Mouse (Mus musculus): ENCODE measurements around the gene Hs6st2. TPM values are rescaled to one million over a fixed set of nuclear protein-coding genes. Genes with fewer than 3 reads are reported as not detected.
A peak's percentile ranks its signal among the peaks of the same experiment; 100 is the strongest.

Hs6st2 gene
- polyA plus RNA-seq, 1 experiment from 2014 or later: 28.5 TPM

DNA sequence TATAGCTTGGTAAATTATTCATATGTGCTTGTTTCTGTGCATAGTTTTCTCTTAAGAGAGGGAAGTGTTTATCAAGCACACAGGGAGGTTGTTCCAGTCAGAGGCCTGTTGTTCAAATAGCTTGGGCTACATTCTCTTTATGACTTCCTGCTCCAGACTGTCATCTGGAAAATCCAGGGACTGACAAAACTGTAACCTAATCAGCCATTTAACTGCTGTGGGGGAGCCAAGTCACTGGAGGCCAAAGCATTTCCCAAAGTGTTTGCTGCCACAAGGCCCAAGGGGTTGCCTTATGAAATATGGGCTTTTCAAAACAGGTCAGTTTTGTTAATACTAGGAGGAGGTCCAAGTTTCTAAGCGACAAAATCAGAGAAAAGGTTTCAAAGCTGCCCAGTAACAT is 119.8 kb downstream of the Hs6st2 start:
- no peaks in the 10 kb centered on the region for H3K27me3 ChIP-seq
- H3K36me3 ChIP-seq: no peaks in the 10 kb centered on the region
- H3K4me2 ChIP-seq: no peak overlapping the region
- no peak overlapping the region for H3K9ac ChIP-seq (replicated peaks)
- H3K4me3 ChIP-seq (replicated peaks): no peak overlapping the region
- 48% methylated on average over 1 of the region's 1 CpGs for WGBS
- no peaks in the 10 kb centered on the region for H3K9me3 ChIP-seq
- no peak overlapping the region for H3K27ac ChIP-seq
- no peaks in the 10 kb centered on the region for H3K4me1 ChIP-seq (replicated peaks)
- peak; percentile 42; the same call in 1 of the 2 replicates for ATAC-seq (ENCODE audit: insufficient number of reproducible peaks, insufficient read depth, low FRiP score, low TSS enrichment, low read depth)

DNA sequence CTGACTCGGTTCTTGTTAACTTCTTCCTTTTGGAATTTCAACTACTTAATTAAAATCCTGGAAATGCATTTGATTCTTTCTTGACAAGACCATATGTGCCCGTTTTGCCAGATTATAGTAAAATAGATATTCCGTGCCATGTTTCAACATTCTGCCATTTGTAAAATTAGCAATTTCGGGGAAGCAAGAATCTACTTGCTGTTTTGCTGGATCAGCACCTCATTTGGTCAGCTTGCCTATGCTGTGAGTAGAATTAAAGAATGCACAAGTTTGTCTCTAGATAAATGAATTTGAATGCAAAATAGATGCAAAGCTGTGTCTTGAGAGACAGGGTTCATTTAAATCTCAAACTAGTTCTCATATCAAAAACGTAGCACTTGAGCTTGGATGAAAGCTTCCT is 142.0 kb downstream of the Hs6st2 start:
- Histone ChIP-seq H3K4me2 (no peak overlapping the region), H3K4me3 (replicated peaks) (no peak overlapping the region), H3K9me3 (no peaks in the 10 kb centered on the region), H3K4me1 (replicated peaks) (no peaks in the 10 kb centered on the region), H3K27me3 (0 out of 2 replicates have a peak, but pooled peaks cover 2% of the 10 kb centered on the region), H3K36me3 (no peaks in the 10 kb centered on the region), H3K9ac (replicated peaks) (no peak overlapping the region), H3K27ac (no peak overlapping the region)
- no peak for ATAC-seq (ENCODE audit: insufficient number of reproducible peaks, insufficient read depth, low FRiP score, low TSS enrichment, low read depth)
- WGBS: 83% methylated on average over 5 of the region's 5 CpGs

- Histone ChIP-seq H3K27me3 (0 out of 2 replicates have a peak, but pooled peaks cover 5% of the 10 kb centered on the region), H3K4me1 (replicated peaks) (no peaks in the 10 kb centered on the region), H3K4me3 (replicated peaks) (no peak overlapping the region), H3K9me3 (no peaks in the 10 kb centered on the region), H3K4me2 (no peak overlapping the region), H3K9ac (replicated peaks) (no peak overlapping the region), H3K27ac (no peak overlapping the region), H3K36me3 (no peaks in the 10 kb centered on the region)
- ATAC-seq (ENCODE audit: insufficient number of reproducible peaks, insufficient read depth, low FRiP score, low TSS enrichment, low read depth): no peak
- 86% methylated on average over 3 of the region's 3 CpGs for WGBS
Measured at GRCm38 (mm10) chrX:51537082-51537481, 144.6 kb downstream of the Hs6st2 start.

DNA sequence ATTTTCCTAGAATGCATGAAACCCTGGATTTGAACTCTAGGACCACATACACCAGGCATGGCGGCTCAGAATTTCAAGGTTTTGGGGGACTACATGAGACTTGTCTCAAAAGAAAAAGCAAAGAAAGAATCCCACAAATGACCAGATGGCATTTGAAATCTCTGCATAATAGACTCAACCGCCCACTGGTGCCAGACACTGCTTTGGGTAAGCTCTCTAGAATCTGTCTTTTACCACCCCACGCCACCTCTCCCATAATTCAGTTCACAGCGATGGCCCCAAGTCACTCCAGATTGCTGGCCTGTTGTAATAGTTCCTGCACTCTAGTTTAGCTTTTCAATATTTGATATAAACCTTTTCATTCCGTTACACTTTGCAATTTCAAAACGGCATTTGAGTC is 146.4 kb downstream of the Hs6st2 start:
- no peak overlapping the region for H3K27ac ChIP-seq
- H3K4me3 ChIP-seq (replicated peaks): no peak overlapping the region
- H3K36me3 ChIP-seq: no peaks in the 10 kb centered on the region
- no peaks in the 10 kb centered on the region for H3K4me1 ChIP-seq (replicated peaks)
- H3K27me3 ChIP-seq: 0 out of 2 replicates have a peak, but pooled peaks cover 2% of the 10 kb centered on the region
- H3K9ac ChIP-seq (replicated peaks): no peak overlapping the region
- 92% methylated on average over 6 of the region's 6 CpGs for WGBS
- ATAC-seq (ENCODE audit: insufficient number of reproducible peaks, insufficient read depth, low FRiP score, low TSS enrichment, low read depth): no peak
- no peaks in the 10 kb centered on the region for H3K9me3 ChIP-seq
- no peak overlapping the region for H3K4me2 ChIP-seq

DNA sequence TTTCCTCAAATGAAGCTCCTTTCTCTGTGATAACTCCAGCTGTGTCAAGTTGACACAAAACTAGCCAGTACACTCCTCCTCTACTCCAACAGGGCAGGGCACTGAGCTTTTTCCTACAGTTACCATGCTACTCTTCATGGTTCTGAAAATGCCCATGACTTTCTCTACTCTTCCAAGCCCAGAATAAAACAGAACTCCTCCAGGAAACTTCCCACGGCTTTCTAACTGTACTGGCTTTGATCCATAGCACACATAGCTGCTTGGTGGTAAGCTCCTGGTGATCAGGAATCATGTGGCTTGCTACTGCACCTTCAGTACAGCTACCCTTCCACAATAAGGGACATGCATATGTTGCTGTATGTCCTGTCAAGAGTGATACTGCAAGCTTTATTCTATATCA is 150.5 kb downstream of the Hs6st2 start:
- Histone ChIP-seq H3K4me1 (replicated peaks) (no peaks in the 10 kb centered on the region), H3K4me2 (no peak overlapping the region), H3K9ac (replicated peaks) (no peak overlapping the region), H3K4me3 (replicated peaks) (no peak overlapping the region), H3K27me3 (0 out of 2 replicates have a peak, but pooled peaks cover 2% of the 10 kb centered on the region), H3K36me3 (no peaks in the 10 kb centered on the region), H3K27ac (no peak overlapping the region), H3K9me3 (no peaks in the 10 kb centered on the region)
- WGBS: 83% methylated on average over 1 of the region's 1 CpGs
- ATAC-seq (ENCODE audit: insufficient number of reproducible peaks, insufficient read depth, low FRiP score, low TSS enrichment, low read depth): no peak

- ATAC-seq (ENCODE audit: insufficient number of reproducible peaks, insufficient read depth, low FRiP score, low TSS enrichment, low read depth): no peak
- no peaks in the 10 kb centered on the region for H3K36me3 ChIP-seq
- H3K4me1 ChIP-seq (replicated peaks): no peaks in the 10 kb centered on the region
- 0 out of 2 replicates have a peak, but pooled peaks cover 2% of the 10 kb centered on the region for H3K27me3 ChIP-seq
- no peak overlapping the region for H3K9ac ChIP-seq (replicated peaks)
- no peak overlapping the region for H3K4me3 ChIP-seq (replicated peaks)
- no peak overlapping the region for H3K4me2 ChIP-seq
- H3K27ac ChIP-seq: no peak overlapping the region
- no peaks in the 10 kb centered on the region for H3K9me3 ChIP-seq
Measured at GRCm38 (mm10) chrX:51528601-51529000, 153.1 kb downstream of the Hs6st2 start.

DNA sequence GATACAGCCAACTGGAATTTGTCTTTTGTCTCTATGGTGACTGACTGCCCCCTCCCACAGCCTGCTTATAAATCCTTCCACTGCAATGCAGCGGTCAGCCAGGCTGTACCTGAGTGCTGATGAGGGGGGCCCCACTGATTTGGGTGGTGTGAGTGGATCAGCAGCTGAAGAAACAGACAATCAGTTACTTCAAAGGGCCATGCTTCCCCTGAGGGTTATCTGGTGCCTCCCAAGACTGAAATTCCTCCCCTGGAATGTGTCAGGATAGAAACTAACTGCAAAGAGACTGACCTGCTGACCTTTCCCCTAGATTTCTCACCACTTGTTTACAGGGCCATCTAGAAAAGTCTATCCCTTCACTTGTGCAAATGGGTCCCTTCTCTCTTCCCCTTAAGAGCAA is 166.8 kb downstream of the Hs6st2 start:
- 38% methylated on average over 1 of the region's 1 CpGs for WGBS
- Histone ChIP-seq H3K4me2 (no peak overlapping the region), H3K4me3 (replicated peaks) (no peak overlapping the region), H3K36me3 (no peaks in the 10 kb centered on the region), H3K27me3 (peaks cover 5% of the 10 kb centered on the region), H3K9ac (replicated peaks) (no peak overlapping the region), H3K27ac (no peak overlapping the region), H3K9me3 (no peaks in the 10 kb centered on the region), H3K4me1 (replicated peaks) (peaks cover 8% of the 10 kb centered on the region; the same call in 1 of the 2 replicates)
- ATAC-seq (ENCODE audit: insufficient number of reproducible peaks, insufficient read depth, low FRiP score, low TSS enrichment, low read depth): no peak

- Histone ChIP-seq H3K27me3 (no peaks in the 10 kb centered on the region; the same call in 1 of the 2 replicates), H3K4me1 (replicated peaks) (no peaks in the 10 kb centered on the region), H3K4me2 (no peak overlapping the region), H3K27ac (no peak overlapping the region), H3K4me3 (replicated peaks) (no peak overlapping the region), H3K9me3 (no peaks in the 10 kb centered on the region), H3K9ac (replicated peaks) (no peak overlapping the region), H3K36me3 (no peaks in the 10 kb centered on the region)
- whole genome bisulfite sequencing: 72% methylated on average over 4 of the region's 4 CpGs
- ATAC-seq (ENCODE audit: insufficient number of reproducible peaks, insufficient read depth, low FRiP score, low TSS enrichment, low read depth): no peak
Measured at GRCm38 (mm10) chrX:51506526-51506925, 175.1 kb downstream of the Hs6st2 start.

DNA sequence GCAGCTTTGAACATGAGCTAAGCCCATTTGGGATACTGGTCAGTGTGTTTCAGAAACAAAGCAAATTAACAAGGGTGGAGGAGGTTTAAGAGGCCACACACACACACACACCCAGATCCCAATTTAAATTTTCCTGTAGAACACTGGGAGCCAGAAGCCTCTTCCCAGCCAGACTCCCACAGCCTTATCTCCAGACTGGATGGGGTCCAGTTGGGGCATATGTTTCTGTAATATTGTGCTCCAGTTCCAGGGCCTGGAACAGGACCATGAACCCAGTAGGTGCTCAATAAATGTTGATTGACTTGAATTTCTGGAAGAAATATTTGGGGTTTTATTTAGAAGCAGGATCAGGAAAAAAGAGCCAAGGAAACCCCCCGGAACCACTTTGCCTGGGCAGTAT is 176.0 kb downstream of the Hs6st2 start:
- Histone ChIP-seq H3K27ac (no peak overlapping the region), H3K36me3 (no peaks in the 10 kb centered on the region), H3K9ac (replicated peaks) (no peak overlapping the region), H3K4me2 (no peak overlapping the region), H3K4me1 (replicated peaks) (no peaks in the 10 kb centered on the region), H3K9me3 (no peaks in the 10 kb centered on the region), H3K4me3 (replicated peaks) (no peak overlapping the region), H3K27me3 (no peaks in the 10 kb centered on the region; the same call in 1 of the 2 replicates)
- WGBS: 57% methylated on average over 1 of the region's 1 CpGs
- ATAC-seq (ENCODE audit: insufficient number of reproducible peaks, insufficient read depth, low FRiP score, low TSS enrichment, low read depth): no peak

DNA sequence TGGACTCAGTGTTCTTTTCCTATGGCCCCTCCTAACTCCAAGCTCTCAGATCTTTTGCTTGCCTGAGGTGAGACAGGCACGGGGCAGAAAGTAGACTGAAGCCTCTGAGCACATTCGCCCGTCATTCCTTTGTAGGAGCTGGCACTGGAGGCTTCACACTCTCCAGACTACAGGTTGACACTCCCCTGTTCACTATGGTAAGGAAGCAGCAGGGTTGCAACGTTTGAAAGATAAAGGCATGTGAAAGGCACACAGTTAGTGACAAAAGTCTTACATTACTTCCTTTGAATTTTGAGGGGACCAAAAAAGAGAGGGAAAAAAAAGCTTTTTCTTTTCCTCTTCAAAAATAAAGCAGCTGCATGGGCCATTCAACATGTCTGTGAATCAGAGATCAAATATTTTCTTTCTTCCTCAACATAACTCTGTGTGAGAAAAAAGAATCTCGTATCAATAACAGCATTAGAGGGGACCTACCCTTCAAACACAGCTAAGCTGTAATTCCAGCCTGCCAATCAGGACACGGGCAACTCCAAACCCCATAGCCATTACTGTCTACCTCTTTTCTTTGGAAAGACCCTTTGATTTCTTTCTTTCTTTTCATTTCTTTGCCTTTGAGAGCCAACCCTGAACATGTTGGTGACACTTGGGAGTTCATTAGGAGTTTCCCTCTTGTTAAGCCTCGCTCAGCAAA is 177.7 kb downstream of the Hs6st2 start:
- Histone ChIP-seq H3K27me3 (no peaks in the 10 kb centered on the region; the same call in 1 of the 2 replicates), H3K36me3 (no peaks in the 10 kb centered on the region), H3K9me3 (no peaks in the 10 kb centered on the region), H3K4me3 (replicated peaks) (no peak overlapping the region), H3K4me2 (no peak overlapping the region), H3K27ac (no peak overlapping the region), H3K4me1 (replicated peaks) (no peaks in the 10 kb centered on the region), H3K9ac (replicated peaks) (no peak overlapping the region)
- 58% methylated on average over 7 of the region's 7 CpGs for WGBS
- no peak for ATAC-seq (ENCODE audit: insufficient number of reproducible peaks, insufficient read depth, low FRiP score, low TSS enrichment, low read depth)

GRCm38 (mm10) chrX:51497831-51498230 is 183.8 kb downstream of the Hs6st2 start:
- Histone ChIP-seq H3K4me3 (replicated peaks) (no peak overlapping the region), H3K36me3 (no peaks in the 10 kb centered on the region), H3K4me1 (replicated peaks) (no peaks in the 10 kb centered on the region), H3K27ac (no peak overlapping the region), H3K27me3 (peaks cover 7% of the 10 kb centered on the region; the same call in 1 of the 2 replicates), H3K4me2 (no peak overlapping the region), H3K9ac (replicated peaks) (no peak overlapping the region), H3K9me3 (no peaks in the 10 kb centered on the region)
- WGBS: 56% methylated on average over 1 of the region's 1 CpGs
- ATAC-seq (ENCODE audit: insufficient number of reproducible peaks, insufficient read depth, low FRiP score, low TSS enrichment, low read depth): no peak

- no peak overlapping the region for H3K4me3 ChIP-seq (replicated peaks)
- no peaks in the 10 kb centered on the region for H3K4me1 ChIP-seq (replicated peaks)
- no peaks in the 10 kb centered on the region for H3K27me3 ChIP-seq
- ATAC-seq (ENCODE audit: insufficient number of reproducible peaks, insufficient read depth, low FRiP score, low TSS enrichment, low read depth): no peak
- H3K9me3 ChIP-seq: no peaks in the 10 kb centered on the region
- no peak overlapping the region for H3K27ac ChIP-seq
- no peaks in the 10 kb centered on the region for H3K36me3 ChIP-seq
- no peak overlapping the region for H3K9ac ChIP-seq (replicated peaks)
- H3K4me2 ChIP-seq: no peak overlapping the region
Measured at GRCm38 (mm10) chrX:51488374-51488773, 193.3 kb downstream of the Hs6st2 start.

All from limb, embryonic 12.5 days (tissue).